Mouse (Mus musculus) kidney, postnatal 0 days (tissue): ENCODE measurements around the gene Dock1. TPM values are rescaled to one million over a fixed set of nuclear protein-coding genes. Genes with fewer than 3 reads are reported as not detected.

ENCODE experiments used
- ATAC-seq: fragments of 200-750 bp; cut with Nextera tagmentation; replicated peaks from 2 replicates; pipeline ENCODE4 v1.8.0; 2017; ENCODE audit warnings: low read depth, moderate number of reproducible peaks, moderate TSS enrichment, moderate library complexity; ENCODE audit not compliant: low FRiP score
- DNase-seq: peaks from one replicate; pipeline ENCODE4 v3.0.0-alpha.2; 2016; ENCODE audit warnings: low spot score
- H3K27ac ChIP-seq: fragments of 300-500 bp; sonication (generic); 2 replicates; pipeline ENCODE4 v1.5.1; 2014; ENCODE audit warnings: mild to moderate bottlenecking
- H3K27me3 ChIP-seq: fragments of 300-500 bp; sonication (generic); 2 replicates; pipeline ENCODE4 v1.6.1; 2014; ENCODE audit warnings: low read length, mixed read lengths; ENCODE audit not compliant: insufficient read depth
- H3K36me3 ChIP-seq: fragments of 300-500 bp; sonication (generic); 2 replicates; pipeline ENCODE4 v1.6.1; 2014; ENCODE audit warnings: low read length, mixed read lengths; ENCODE audit not compliant: insufficient read depth
- H3K4me1 ChIP-seq: fragments of 300-500 bp; sonication (generic); replicated peaks from 2 replicates; pipeline ENCODE4 v1.6.1; 2014; ENCODE audit warnings: antibody characterized with exemption, low read length, mixed read lengths; ENCODE audit not compliant: insufficient read depth
- H3K4me2 ChIP-seq: fragments of 300-500 bp; sonication (generic); 2 replicates; pipeline ENCODE4 v1.6.1; 2014; ENCODE audit warnings: mild to moderate bottlenecking, low read length, moderate library complexity, mixed read lengths
- H3K4me3 ChIP-seq: fragments of 300-500 bp; sonication (generic); replicated peaks from 2 replicates; pipeline ENCODE4 v1.5.1; 2014; ENCODE audit warnings: low read depth, low read length
- H3K9ac ChIP-seq: fragments of 300-500 bp; sonication (generic); 2 replicates; pipeline ENCODE4 v1.6.1; 2014; ENCODE audit warnings: low read depth, low read length
- H3K9me3 ChIP-seq: fragments of 300-500 bp; sonication (generic); replicated peaks from 2 replicates; pipeline ENCODE4 v1.6.1; 2016; ENCODE audit warnings: low read length, inconsistent platforms, mixed read lengths
- CTCF ChIP-seq: IDR thresholded peaks from 2 replicates; pipeline ENCODE4 v1.5.1; 2016; ENCODE audit warnings: antibody characterized with exemption, low read depth, mild to moderate bottlenecking, moderate library complexity
- WGBS: fragments of 180-500 bp; shearing (Covaris S2); extraction: QIAGEN DNeasy Blood & Tissue Kit; methylation state at CpG from one replicate; pipeline ENCODE4 v1.1.7; 2014; 5-methylcytosine and 5-hydroxymethylcytosine counted together
- polyA plus RNA-seq: library from polyadenylated mRNA; unstranded; fragments of >200 nt; fragmentation: Nextera tagmentation; extraction: Ambion mirVana; gene quantifications from 2 replicates; pipeline ENCODE4 v1.2.1, GENCODE M21; 2015

The Dock1 gene
- polyA plus RNA-seq, 1 experiment from 2014 or later: 23.9 TPM

GRCm38 (mm10) chr7:134872981-134873380, 202.5 kb downstream of the Dock1 start:
- Histone ChIP-seq H3K9me3 (no peaks in the 10 kb centered on the region), H3K4me1 (no peaks in the 10 kb centered on the region), H3K27me3 (no peaks in the 10 kb centered on the region), H3K36me3 (peaks cover 6% of the 10 kb centered on the region; the same call in 1 of the 2 replicates), H3K27ac (no peak overlapping the region), H3K9ac (no peak overlapping the region), H3K4me2 (no peak overlapping the region), H3K4me3 (no peak overlapping the region)
- DNase-seq: no peak
- no peak for TF ChIP-seq CTCF
- no peak for ATAC-seq
- WGBS: 85% methylated on average over 7 of the region's 7 CpGs

- ATAC-seq: no peak
- H3K9ac ChIP-seq: no peak overlapping the region
- no peaks in the 10 kb centered on the region for H3K9me3 ChIP-seq
- no peaks in the 10 kb centered on the region for H3K27me3 ChIP-seq
- DNase-seq: no peak
- 93% methylated on average over 6 of the region's 6 CpGs for WGBS
- no peaks in the 10 kb centered on the region for H3K4me1 ChIP-seq
- no peak overlapping the region for H3K27ac ChIP-seq
- peaks cover 11% of the 10 kb centered on the region; the same call in 1 of the 2 replicates for H3K36me3 ChIP-seq
- H3K4me2 ChIP-seq: no peak overlapping the region
- TF ChIP-seq CTCF: no peak
- no peak overlapping the region for H3K4me3 ChIP-seq
Observed at GRCm38 (mm10) chr7:134878985-134879384, 208.5 kb downstream of the Dock1 start.

DNA sequence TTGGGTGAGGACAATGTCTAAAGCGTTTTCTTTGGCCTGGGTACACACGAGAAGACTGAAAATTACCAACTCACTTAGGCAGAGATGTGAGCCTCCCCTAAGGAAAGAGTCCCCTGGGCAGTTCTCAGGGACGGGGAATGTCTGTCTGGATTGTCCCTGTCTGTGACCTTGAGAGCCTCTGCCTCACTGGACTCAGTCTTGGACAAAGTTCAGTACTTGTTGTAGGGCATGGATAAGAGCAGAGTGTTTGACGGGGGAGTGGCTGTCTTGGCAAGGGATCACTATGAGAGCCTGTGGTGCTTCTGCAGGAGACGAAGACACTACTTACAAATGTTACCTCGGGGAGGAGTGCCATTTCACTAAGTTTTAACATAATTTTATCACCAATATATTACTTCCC, 210.0 kb downstream of the Dock1 start:
- WGBS: 76% methylated on average over 6 of the region's 6 CpGs
- no peak overlapping the region for H3K4me3 ChIP-seq
- H3K27me3 ChIP-seq: no peaks in the 10 kb centered on the region
- H3K27ac ChIP-seq: no peak overlapping the region
- no peak for TF ChIP-seq CTCF
- H3K9me3 ChIP-seq: no peaks in the 10 kb centered on the region
- no peak overlapping the region for H3K4me2 ChIP-seq
- ATAC-seq (no peak), DNase-seq (no peak)
- peaks cover 17% of the 10 kb centered on the region; the same call in 1 of the 2 replicates for H3K36me3 ChIP-seq
- no peak overlapping the region for H3K9ac ChIP-seq
- no peaks in the 10 kb centered on the region for H3K4me1 ChIP-seq

DNA sequence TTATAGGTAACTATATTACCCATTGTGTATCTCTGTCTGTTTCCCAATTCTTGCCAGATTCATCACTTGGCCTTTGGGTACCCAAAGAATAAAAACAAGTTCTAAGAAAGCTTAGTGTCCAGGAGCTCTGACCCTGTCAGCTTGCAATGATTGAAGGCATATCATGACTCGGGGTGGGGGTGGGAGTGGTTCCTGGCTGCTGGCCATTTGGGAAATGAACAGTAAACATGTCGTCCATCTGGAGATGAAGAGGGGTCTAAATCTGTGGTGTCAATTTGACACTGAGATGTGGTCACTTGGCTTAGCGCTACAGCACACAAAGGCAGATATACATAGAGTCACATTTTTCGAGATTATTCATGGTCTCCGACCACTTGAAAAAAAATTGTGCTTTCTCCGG, 213.1 kb downstream of the Dock1 start:
- Histone ChIP-seq H3K4me3 (no peak overlapping the region), H3K27me3 (no peaks in the 10 kb centered on the region), H3K4me1 (no peaks in the 10 kb centered on the region), H3K9ac (no peak overlapping the region), H3K27ac (no peak overlapping the region), H3K9me3 (no peaks in the 10 kb centered on the region), H3K36me3 (0 out of 2 replicates have a peak, but pooled peaks cover 11% of the 10 kb centered on the region), H3K4me2 (no peak overlapping the region)
- peak; percentile 14 for DNase-seq
- 33% methylated on average over 6 of the region's 6 CpGs for WGBS
- no peak for ATAC-seq
- no peak for TF ChIP-seq CTCF

DNA sequence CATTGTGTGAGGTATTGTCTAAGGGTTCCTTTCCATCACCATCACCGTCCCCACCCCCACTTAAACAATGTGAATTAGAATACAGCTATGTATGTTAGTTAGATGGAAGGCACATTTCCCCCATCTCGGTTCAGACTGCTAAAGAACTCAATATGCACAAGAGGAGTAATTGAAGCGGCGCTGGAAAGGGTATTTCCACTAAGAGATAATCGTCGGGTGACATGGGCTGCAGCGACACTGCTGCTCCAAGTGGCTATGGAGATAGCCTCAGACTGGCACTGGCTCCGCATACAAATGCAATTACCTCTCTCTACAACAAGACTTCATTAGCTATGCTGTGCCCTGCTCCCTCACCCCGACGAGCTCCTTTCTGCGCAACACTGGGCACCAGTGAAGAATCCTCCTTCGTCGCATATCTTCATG, 222.0 kb downstream of the Dock1 start:
- no peak overlapping the region for H3K9ac ChIP-seq
- no peak for DNase-seq
- H3K4me3 ChIP-seq: no peak overlapping the region
- no peaks in the 10 kb centered on the region for H3K4me1 ChIP-seq
- H3K27ac ChIP-seq: no peak overlapping the region
- H3K27me3 ChIP-seq: no peaks in the 10 kb centered on the region
- H3K4me2 ChIP-seq: no peak overlapping the region
- H3K9me3 ChIP-seq: no peaks in the 10 kb centered on the region
- no peak for TF ChIP-seq CTCF
- ATAC-seq: no peak
- no peaks in the 10 kb centered on the region for H3K36me3 ChIP-seq
- 90% methylated on average over 13 of the region's 13 CpGs for WGBS

GRCm38 (mm10) chr7:134892972-134893371, 222.5 kb downstream of the Dock1 start:
- peak; percentile 65 for TF ChIP-seq CTCF
- DNase-seq (peak; percentile 12), ATAC-seq (no peak)
- H3K9ac ChIP-seq: no peak overlapping the region
- H3K27me3 ChIP-seq: no peaks in the 10 kb centered on the region
- H3K4me1 ChIP-seq: no peaks in the 10 kb centered on the region
- 80% methylated on average over 4 of the region's 4 CpGs for WGBS
- H3K9me3 ChIP-seq: no peaks in the 10 kb centered on the region
- H3K4me2 ChIP-seq: no peak overlapping the region
- no peak overlapping the region for H3K27ac ChIP-seq
- no peaks in the 10 kb centered on the region for H3K36me3 ChIP-seq
- H3K4me3 ChIP-seq: no peak overlapping the region

DNA sequence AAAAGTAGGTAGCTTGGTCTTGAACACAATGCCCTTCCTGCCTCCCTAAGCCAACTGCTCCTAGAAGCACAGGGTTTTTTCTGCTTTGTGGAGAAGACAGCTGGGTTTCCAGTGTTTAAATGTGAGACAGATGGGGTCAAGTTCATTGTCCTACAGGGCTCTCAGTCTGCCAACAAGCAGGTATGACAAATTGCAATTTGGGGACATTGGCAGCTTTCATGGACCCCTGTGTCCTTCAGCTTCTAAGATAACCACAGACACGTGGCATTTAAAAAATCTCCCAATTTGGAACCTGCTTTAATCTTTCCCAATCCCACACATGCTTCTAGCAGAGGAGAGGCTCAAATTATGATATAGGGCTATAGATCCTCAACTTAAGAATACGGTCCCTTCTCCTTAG, 224.2 kb downstream of the Dock1 start:
- ATAC-seq (no peak), DNase-seq (no peak)
- Histone ChIP-seq H3K4me2 (no peak overlapping the region), H3K27me3 (no peaks in the 10 kb centered on the region), H3K9me3 (no peaks in the 10 kb centered on the region), H3K4me1 (no peaks in the 10 kb centered on the region), H3K9ac (no peak overlapping the region), H3K27ac (no peak overlapping the region), H3K4me3 (no peak overlapping the region), H3K36me3 (no peaks in the 10 kb centered on the region)
- no peak for TF ChIP-seq CTCF
- 74% methylated on average over 2 of the region's 2 CpGs for WGBS
